Mouse (Mus musculus) intestine, postnatal 0 days (tissue): ENCODE data around the gene Enthd1. TPM values are rescaled to one million over a fixed set of nuclear protein-coding genes. Genes with fewer than 3 reads are reported as not detected.
"Not testable (repeated sequence)": the region's sequence is repeated elsewhere in the genome, so short reads cannot be mapped to it uniquely, and the experiment has no call there.

Experiments used
- ATAC-seq: fragments of 200-750 bp; cut with Nextera tagmentation; 2 replicates; pipeline ENCODE4 v1.8.0; 2017; ENCODE audit warnings: mild to moderate bottlenecking, moderate TSS enrichment, moderate library complexity
- H3K27ac ChIP-seq: fragments of 300-500 bp; sonication (generic); 2 replicates; pipeline ENCODE4 v1.5.1; 2014; ENCODE audit warnings: mild to moderate bottlenecking, low read depth, low read length, moderate library complexity
- H3K27me3 ChIP-seq: fragments of 300-500 bp; sonication (generic); replicated peaks from 2 replicates; pipeline ENCODE4 v1.6.1; 2014; ENCODE audit warnings: low read length, mixed read lengths; ENCODE audit not compliant: control insufficient read depth, insufficient read depth
- H3K36me3 ChIP-seq: fragments of 300-500 bp; sonication (generic); 2 replicates; pipeline ENCODE4 v1.6.1; 2014; ENCODE audit warnings: mild to moderate bottlenecking, moderate library complexity; ENCODE audit not compliant: control insufficient read depth, insufficient read depth
- H3K4me1 ChIP-seq: fragments of 300-500 bp; sonication (generic); replicated peaks from 2 replicates; pipeline ENCODE4 v1.6.1; 2014; ENCODE audit warnings: antibody characterized with exemption, low read length, mixed read lengths; ENCODE audit not compliant: control insufficient read depth, insufficient read depth
- H3K4me2 ChIP-seq: fragments of 300-500 bp; sonication (generic); replicated peaks from 2 replicates; pipeline ENCODE4 v1.6.1; 2014; ENCODE audit warnings: low read depth, mild to moderate bottlenecking, moderate library complexity
- H3K4me3 ChIP-seq: fragments of 300-500 bp; sonication (generic); 2 replicates; pipeline ENCODE4 v1.5.1; 2014; ENCODE audit warnings: low read depth, low read length
- H3K9ac ChIP-seq: fragments of 300-500 bp; sonication (generic); 2 replicates; pipeline ENCODE4 v1.6.1; 2014; ENCODE audit warnings: mild to moderate bottlenecking, low read depth, low read length
- H3K9me3 ChIP-seq: fragments of 300-500 bp; sonication (generic); 2 replicates; pipeline ENCODE4 v1.6.1; 2016; ENCODE audit warnings: mixed run types; ENCODE audit not compliant: control insufficient read depth
- CTCF ChIP-seq: sonication (generic); IDR thresholded peaks from 2 replicates; pipeline ENCODE4 v1.5.1; 2016; ENCODE audit warnings: low read depth, mild to moderate bottlenecking, control low read depth, antibody characterized with exemption, moderate library complexity
- WGBS: fragments of 180-500 bp; shearing (Covaris S2); extraction: QIAGEN DNeasy Blood & Tissue Kit; methylation state at CpG from one replicate; pipeline ENCODE4 v1.1.7; 2014; 5-methylcytosine and 5-hydroxymethylcytosine counted together
- polyA plus RNA-seq: library from polyadenylated mRNA; unstranded; fragments of >200 nt; fragmentation: Nextera tagmentation; extraction: Ambion mirVana; gene quantifications from 2 replicates; pipeline ENCODE4 v1.2.1, GENCODE M21; 2015

Enthd1 gene
- polyA plus RNA-seq, 1 experiment from 2014 or later, result not detected

GRCm38 (mm10) chr15:80518567-80519223 is 46.3 kb downstream of the Enthd1 start:
- Histone ChIP-seq H3K9ac (no peak overlapping the region), H3K36me3 (no peaks in the 10 kb centered on the region), H3K9me3 (no peaks in the 10 kb centered on the region), H3K4me1 (no peaks in the 10 kb centered on the region), H3K4me3 (no peak overlapping the region), H3K27ac (no peak overlapping the region), H3K27me3 (no peaks in the 10 kb centered on the region), H3K4me2 (no peak overlapping the region)
- no peak for TF ChIP-seq CTCF
- no peak for ATAC-seq
- WGBS, result 82% methylated on average over 12 of the region's 12 CpGs

- Histone ChIP-seq H3K4me2 (no peak overlapping the region), H3K36me3 (no peaks in the 10 kb centered on the region), H3K27me3 (no peaks in the 10 kb centered on the region), H3K9me3 (no peaks in the 10 kb centered on the region), H3K4me1 (no peaks in the 10 kb centered on the region), H3K27ac (no peak overlapping the region), H3K9ac (no peak overlapping the region), H3K4me3 (no peak overlapping the region)
- WGBS, result 47% methylated on average over 9 of the region's 9 CpGs
- TF ChIP-seq CTCF, result no peak
- ATAC-seq, result no peak
These were observed 47.0 kb downstream of the Enthd1 start for GRCm38 (mm10) chr15:80517996-80518395.

GRCm38 (mm10) chr15:80516525-80516924 is 48.4 kb downstream of the Enthd1 start:
- no peak overlapping the region for H3K9ac ChIP-seq
- no peak overlapping the region for H3K4me3 ChIP-seq
- no peak for ATAC-seq
- H3K27ac ChIP-seq, result no peak overlapping the region
- 77% methylated on average over 3 of the region's 3 CpGs for WGBS
- no peak overlapping the region for H3K4me2 ChIP-seq
- no peak for TF ChIP-seq CTCF
- no peaks in the 10 kb centered on the region for H3K4me1 ChIP-seq
- H3K36me3 ChIP-seq, result no peaks in the 10 kb centered on the region
- no peaks in the 10 kb centered on the region for H3K9me3 ChIP-seq
- no peaks in the 10 kb centered on the region for H3K27me3 ChIP-seq

GRCm38 (mm10) chr15:80505086-80505485 is 59.9 kb downstream of the Enthd1 start:
- Histone ChIP-seq H3K4me3 (no peak overlapping the region), H3K9me3 (no peaks in the 10 kb centered on the region), H3K4me2 (no peak overlapping the region), H3K9ac (no peak overlapping the region), H3K27me3 (no peaks in the 10 kb centered on the region), H3K36me3 (no peaks in the 10 kb centered on the region), H3K27ac (no peak overlapping the region), H3K4me1 (no peaks in the 10 kb centered on the region)
- ATAC-seq, result no peak
- no peak for TF ChIP-seq CTCF
- WGBS, result 28% methylated on average over 4 of the region's 4 CpGs

GRCm38 (mm10) chr15:80503155-80503554 is 61.8 kb downstream of the Enthd1 start:
- H3K4me2 ChIP-seq, H3K9me3 ChIP-seq, H3K4me3 ChIP-seq, H3K4me1 ChIP-seq, H3K27ac ChIP-seq, H3K27me3 ChIP-seq, H3K36me3 ChIP-seq, H3K9ac ChIP-seq, ATAC-seq: not testable (repeated sequence)
- 93% methylated on average over 4 of the region's 4 CpGs for WGBS

GRCm38 (mm10) chr15:80502741-80503140 is 62.2 kb downstream of the Enthd1 start:
- H3K9me3 ChIP-seq, result no peaks in the 10 kb centered on the region
- no peak overlapping the region for H3K27ac ChIP-seq
- H3K27me3 ChIP-seq, result no peaks in the 10 kb centered on the region
- no peak for ATAC-seq
- WGBS, result 80% methylated on average over 2 of the region's 2 CpGs
- no peak for TF ChIP-seq CTCF
- no peak overlapping the region for H3K4me3 ChIP-seq
- H3K4me1 ChIP-seq, result no peaks in the 10 kb centered on the region
- H3K9ac ChIP-seq, result no peak overlapping the region
- H3K4me2 ChIP-seq, result no peak overlapping the region
- H3K36me3 ChIP-seq, result no peaks in the 10 kb centered on the region
